Mouse (Mus musculus) embryonic fibroblast, embryonic 13.5 days (primary cell): Measurements from ENCODE around the gene Vmac.

Source experiments
- CTCF ChIP-seq: IDR thresholded peaks from 2 replicates; pipeline ENCODE4 v1.5.1; 2011; ENCODE audit warnings: mild to moderate bottlenecking, control low read depth, low read length, moderate library complexity, borderline replicate concordance; ENCODE audit not compliant: insufficient read depth
- POLR2A ChIP-seq: IDR thresholded peaks from 2 replicates; pipeline ENCODE4 v1.6.1; 2011; ENCODE audit warnings: low read depth, mild to moderate bottlenecking, control low read depth, low read length, moderate library complexity

- TF ChIP-seq POLR2A (peak; percentile 79), CTCF (no peak)
Measured at GRCm38 (mm10) chr17:56716655-56717362, 1.0 kb downstream of the Vmac start.
